Mouse (Mus musculus): ENCODE measurements around the gene Zfp367. TPM values are rescaled to one million over a fixed set of nuclear protein-coding genes. Genes with fewer than 3 reads are reported as not detected.

Zfp367 gene
- polyA plus RNA-seq, 1 experiment from 2014 or later, result 11.7 TPM

- H3K4me1 ChIP-seq (ENCODE audit: insufficient read depth), result no peaks in the 10 kb centered on the region
- 66% methylated on average over 13 of the region's 13 CpGs for WGBS (ENCODE audit: insufficient replicate concordance)
- H3K27ac ChIP-seq (ENCODE audit: low read depth), result peak overlapping the region; percentile 81
- no peaks in the 10 kb centered on the region for H3K9me3 ChIP-seq (ENCODE audit: low read length)
- no peaks in the 10 kb centered on the region for H3K27me3 ChIP-seq (ENCODE audit: insufficient read depth, low read length)
- H3K4me2 ChIP-seq (ENCODE audit: low read depth, low read length), result no peak overlapping the region
- ATAC-seq, result peak; percentile 64
- DNase-seq, result peak; percentile 45
- no peak overlapping the region for H3K9ac ChIP-seq (replicated peaks)
- H3K4me3 ChIP-seq (ENCODE audit: low read depth, low read length), result no peak overlapping the region
- no peaks in the 10 kb centered on the region for H3K36me3 ChIP-seq (replicated peaks; ENCODE audit: insufficient read depth, low read length)
- TF ChIP-seq CTCF (IDR thresholded peaks at IDR 0.05; ENCODE audit: low read depth), result no peak
- TF ChIP-seq EP300 (IDR thresholded peaks at IDR 0.05; ENCODE audit: low read depth), result no peak
These were observed 26.0 kb upstream of the Zfp367 start for GRCm38 (mm10) chr13:64178746-64179652.

GRCm38 (mm10) chr13:64178000-64178399 lies 25.0 kb upstream of the Zfp367 start:
- TF ChIP-seq EP300 (IDR thresholded peaks at IDR 0.05; ENCODE audit: low read depth), result no peak
- TF ChIP-seq CTCF (IDR thresholded peaks at IDR 0.05; ENCODE audit: low read depth), result no peak

GRCm38 (mm10) chr13:64169746-64170145 lies 16.7 kb upstream of the Zfp367 start:
- ATAC-seq (no peak), DNase-seq (no peak)
- Histone ChIP-seq H3K27me3 (ENCODE audit: insufficient read depth, low read length) (no peaks in the 10 kb centered on the region), H3K27ac (ENCODE audit: low read depth) (no peak overlapping the region), H3K36me3 (replicated peaks; ENCODE audit: insufficient read depth, low read length) (no peaks in the 10 kb centered on the region), H3K4me3 (ENCODE audit: low read depth, low read length) (no peak overlapping the region), H3K9ac (replicated peaks) (no peak overlapping the region), H3K4me1 (ENCODE audit: insufficient read depth) (no peaks in the 10 kb centered on the region), H3K9me3 (ENCODE audit: low read length) (no peaks in the 10 kb centered on the region), H3K4me2 (ENCODE audit: low read depth, low read length) (no peak overlapping the region)
- WGBS (ENCODE audit: insufficient replicate concordance), result 91% methylated on average over 25 of the region's 25 CpGs
- TF ChIP-seq EP300 (IDR thresholded peaks at IDR 0.05; ENCODE audit: low read depth) (no peak), CTCF (IDR thresholded peaks at IDR 0.05; ENCODE audit: low read depth) (no peak)

More at GRCm38 (mm10) chr13:64178000-64178399, 25.0 kb upstream of the Zfp367 start:
- DNase-seq, result no peak
- no peak overlapping the region for H3K27ac ChIP-seq (ENCODE audit: low read depth)
- no peaks in the 10 kb centered on the region for H3K27me3 ChIP-seq (ENCODE audit: insufficient read depth, low read length)
- H3K9ac ChIP-seq (replicated peaks), result no peak overlapping the region
- no peaks in the 10 kb centered on the region for H3K9me3 ChIP-seq (ENCODE audit: low read length)
- no peaks in the 10 kb centered on the region for H3K4me1 ChIP-seq (ENCODE audit: insufficient read depth)
- no peak overlapping the region for H3K4me2 ChIP-seq (ENCODE audit: low read depth, low read length)
- H3K4me3 ChIP-seq (ENCODE audit: low read depth, low read length), result no peak overlapping the region
- no peaks in the 10 kb centered on the region for H3K36me3 ChIP-seq (replicated peaks; ENCODE audit: insufficient read depth, low read length)
- no peak for ATAC-seq
- 68% methylated on average over 7 of the region's 7 CpGs for WGBS (ENCODE audit: insufficient replicate concordance)

- no peaks in the 10 kb centered on the region for H3K9me3 ChIP-seq (ENCODE audit: low read length)
- no peaks in the 10 kb centered on the region for H3K36me3 ChIP-seq (replicated peaks; ENCODE audit: insufficient read depth, low read length)
- TF ChIP-seq CTCF (IDR thresholded peaks at IDR 0.05; ENCODE audit: low read depth) (no peak), EP300 (IDR thresholded peaks at IDR 0.05; ENCODE audit: low read depth) (no peak)
- peak overlapping the region; percentile 85 for H3K4me3 ChIP-seq (ENCODE audit: low read depth, low read length)
- H3K9ac ChIP-seq (replicated peaks), result peak overlapping the region; percentile 83; the same call in 1 of the 2 replicates
- peak overlapping the region; percentile 99 for H3K4me2 ChIP-seq (ENCODE audit: low read depth, low read length)
- peaks cover 7% of the 10 kb centered on the region; the same call in 1 of the 2 replicates for H3K27me3 ChIP-seq (ENCODE audit: insufficient read depth, low read length)
- ATAC-seq (no peak), DNase-seq (no peak)
- H3K4me1 ChIP-seq (ENCODE audit: insufficient read depth), result peaks cover 14% of the 10 kb centered on the region
- WGBS (ENCODE audit: insufficient replicate concordance), result 52% methylated on average over 13 of the region's 13 CpGs
- no peak overlapping the region for H3K27ac ChIP-seq (ENCODE audit: low read depth)
These were observed 10.2 kb upstream of the Zfp367 start for GRCm38 (mm10) chr13:64163147-64163715.

GRCm38 (mm10) chr13:64162626-64163025 lies 9.6 kb upstream of the Zfp367 start:
- Histone ChIP-seq H3K4me2 (ENCODE audit: low read depth, low read length) (peak overlapping the region; percentile 99), H3K36me3 (replicated peaks; ENCODE audit: insufficient read depth, low read length) (no peaks in the 10 kb centered on the region), H3K27me3 (ENCODE audit: insufficient read depth, low read length) (peaks cover 7% of the 10 kb centered on the region; the same call in 1 of the 2 replicates), H3K9me3 (ENCODE audit: low read length) (no peaks in the 10 kb centered on the region), H3K27ac (ENCODE audit: low read depth) (peak overlapping the region; percentile 90; the same call in 1 of the 2 replicates), H3K9ac (replicated peaks) (peak overlapping the region; percentile 83), H3K4me3 (ENCODE audit: low read depth, low read length) (peak overlapping the region; percentile 85), H3K4me1 (ENCODE audit: insufficient read depth) (peaks cover 14% of the 10 kb centered on the region)
- DNase-seq (no peak), ATAC-seq (no peak)
- 12% methylated on average over 14 of the region's 14 CpGs for WGBS (ENCODE audit: insufficient replicate concordance)
- no peak for TF ChIP-seq EP300 (IDR thresholded peaks at IDR 0.05; ENCODE audit: low read depth)
- no peak for TF ChIP-seq CTCF (IDR thresholded peaks at IDR 0.05; ENCODE audit: low read depth)

- H3K9ac ChIP-seq (replicated peaks), result peak overlapping the region; percentile 83
- peaks cover 7% of the 10 kb centered on the region; the same call in 1 of the 2 replicates for H3K27me3 ChIP-seq (ENCODE audit: insufficient read depth, low read length)
- ATAC-seq, result peak; percentile 61
- H3K4me2 ChIP-seq (ENCODE audit: low read depth, low read length), result peak overlapping the region; percentile 99
- no peak for DNase-seq
- peaks cover 14% of the 10 kb centered on the region for H3K4me1 ChIP-seq (ENCODE audit: insufficient read depth)
- H3K9me3 ChIP-seq (ENCODE audit: low read length), result no peaks in the 10 kb centered on the region
- under 1% methylated on average over 69 of the region's 71 CpGs for WGBS (ENCODE audit: insufficient replicate concordance)
- H3K4me3 ChIP-seq (ENCODE audit: low read depth, low read length), result peak overlapping the region; percentile 85
- no peaks in the 10 kb centered on the region for H3K36me3 ChIP-seq (replicated peaks; ENCODE audit: insufficient read depth, low read length)
- no peak for TF ChIP-seq CTCF (IDR thresholded peaks at IDR 0.05; ENCODE audit: low read depth)
- TF ChIP-seq EP300 (IDR thresholded peaks at IDR 0.05; ENCODE audit: low read depth), result no peak
- H3K27ac ChIP-seq (ENCODE audit: low read depth), result peak overlapping the region; percentile 90
These were observed 9.1 kb upstream of the Zfp367 start for GRCm38 (mm10) chr13:64161916-64162611.

Data from liver, postnatal 0 days (tissue).